Mouse (Mus musculus) stomach, postnatal 0 days (tissue): ENCODE results near the gene Gm13691.

ENCODE experiments used
- CTCF ChIP-seq: IDR thresholded peaks from 2 replicates; pipeline ENCODE4 v1.5.1; 2016; ENCODE audit warnings: antibody characterized with exemption, low read depth, mild to moderate bottlenecking, moderate library complexity
- EP300 ChIP-seq: optimal IDR thresholded peaks from 2 replicates; pipeline ENCODE3; 2016; ENCODE audit warnings: antibody characterized with exemption

DNA sequence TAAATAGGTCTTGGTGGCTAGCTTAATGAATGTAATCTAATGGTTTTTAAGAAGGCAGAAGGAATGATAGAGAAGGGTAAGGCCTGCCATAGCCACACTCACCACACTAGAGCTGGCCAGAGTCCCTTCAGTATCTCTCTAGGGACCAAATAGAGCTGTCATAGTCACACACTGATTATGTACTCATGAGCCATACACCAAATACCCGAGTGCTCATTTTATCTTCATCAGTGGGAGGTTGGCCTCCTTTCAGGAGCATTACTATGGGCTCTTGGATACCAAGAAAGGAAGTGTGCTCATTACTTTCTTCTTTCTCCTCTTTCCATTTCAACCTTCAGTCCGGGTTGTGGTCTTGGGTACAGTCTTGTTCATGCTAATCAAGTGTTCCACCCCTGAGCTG is 31.6 kb downstream of the Gm13691 start:
- TF ChIP-seq CTCF (no peak), EP300 (no peak)
